Mouse (Mus musculus) CH12.LX (cell line): ENCODE measurements around the gene Rap1b.

Experiments used
- CHD2 ChIP-seq: IDR thresholded peaks from 2 replicates; pipeline ENCODE4 v1.6.1; 2011; ENCODE audit warnings: low read length, improper control_type of control experiment
- NRF1 ChIP-seq: IDR thresholded peaks from 2 replicates; pipeline ENCODE4 v1.6.1; 2014; ENCODE audit warnings: low read depth, mild to moderate bottlenecking, inconsistent platforms, low read length, improper control_type of control experiment, moderate library complexity

DNA sequence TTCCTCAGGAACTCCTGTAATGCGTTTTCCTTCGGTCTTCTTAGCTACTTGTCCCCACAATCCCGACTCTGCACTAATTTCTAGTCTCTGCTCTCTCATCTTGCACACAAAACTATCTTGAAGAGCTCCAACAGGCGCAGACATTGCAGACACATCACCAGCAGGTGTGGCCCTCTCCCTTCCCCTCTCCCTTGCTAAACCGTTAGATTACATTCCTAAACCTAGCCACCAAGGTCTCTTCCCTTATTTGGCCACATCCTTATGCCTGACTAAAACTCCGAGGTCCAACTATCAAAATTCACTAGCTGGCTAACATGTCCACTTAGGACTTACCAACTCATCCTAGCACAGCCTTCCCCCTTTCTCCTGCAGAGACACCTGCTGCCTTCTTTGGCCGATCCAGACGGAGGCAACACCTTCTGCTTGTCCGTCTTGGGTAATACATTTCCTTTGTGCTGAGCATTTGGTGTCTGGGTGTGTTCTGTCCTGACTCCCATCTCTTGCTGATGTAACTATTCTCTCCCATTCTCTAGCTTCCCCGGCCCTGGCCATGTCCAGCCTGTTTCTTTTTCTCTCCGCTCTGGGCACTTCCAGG lies 52.3 kb downstream of the Rap1b start:
- TF ChIP-seq CHD2 = no peak
- TF ChIP-seq NRF1 = no peak
